Mouse (Mus musculus) cerebellum, adult 8-10 months (tissue): Measurements from ENCODE around the gene Pld6.
A peak's percentile ranks its signal among the peaks of the same experiment; 100 is the strongest.

Experiments
- DNase-seq: peaks from one replicate; pipeline ENCODE4 v3.0.0; 2022

The Pld6 gene

GRCm38 (mm10) chr11:59783591-59783990 is 3.9 kb downstream of the Pld6 start:
- no peak for DNase-seq

- no peak for DNase-seq
Measured at GRCm38 (mm10) chr11:59782091-59782590, 5.3 kb downstream of the Pld6 start.

- DNase-seq: no peak
Measured at GRCm38 (mm10) chr11:59780241-59780640, 7.2 kb downstream of the Pld6 start.

- DNase-seq: no peak
Measured at GRCm38 (mm10) chr11:59779406-59779805, 8.0 kb downstream of the Pld6 start.

GRCm38 (mm10) chr11:59778874-59779223 is 8.6 kb downstream of the Pld6 start:
- no peak for DNase-seq

- peak; percentile 75 for DNase-seq
Measured at GRCm38 (mm10) chr11:59778181-59778873, 9.1 kb downstream of the Pld6 start.

- no peak for DNase-seq
Measured at GRCm38 (mm10) chr11:59777259-59777658, 10.2 kb downstream of the Pld6 start.

GRCm38 (mm10) chr11:59775435-59776148 is 11.9 kb downstream of the Pld6 start:
- DNase-seq: no peak

GRCm38 (mm10) chr11:59774522-59774921 is 12.9 kb downstream of the Pld6 start:
- DNase-seq: no peak

GRCm38 (mm10) chr11:59772902-59773301 is 14.5 kb downstream of the Pld6 start:
- no peak for DNase-seq

- peak; percentile 61 for DNase-seq
Measured at GRCm38 (mm10) chr11:59772291-59772690, 15.2 kb downstream of the Pld6 start.

- no peak for DNase-seq
Measured at GRCm38 (mm10) chr11:59770753-59771152, 16.7 kb downstream of the Pld6 start.

GRCm38 (mm10) chr11:59769738-59770137 is 17.7 kb downstream of the Pld6 start:
- no peak for DNase-seq

- no peak for DNase-seq
Measured at GRCm38 (mm10) chr11:59769307-59769706, 18.1 kb downstream of the Pld6 start.

GRCm38 (mm10) chr11:59760796-59761195 is 26.6 kb downstream of the Pld6 start:
- peak; percentile 54 for DNase-seq

GRCm38 (mm10) chr11:59759626-59760025 is 27.8 kb downstream of the Pld6 start:
- DNase-seq: no peak

- DNase-seq: peak; percentile 92
Measured at GRCm38 (mm10) chr11:59759178-59759577, 28.3 kb downstream of the Pld6 start.

- DNase-seq: peak; percentile 52
Measured at GRCm38 (mm10) chr11:59758191-59758985, 29.1 kb downstream of the Pld6 start.

GRCm38 (mm10) chr11:59756351-59756750 is 31.1 kb downstream of the Pld6 start:
- DNase-seq: no peak

GRCm38 (mm10) chr11:59754504-59754903 is 32.9 kb downstream of the Pld6 start:
- no peak for DNase-seq

GRCm38 (mm10) chr11:59749050-59749449 is 38.4 kb downstream of the Pld6 start:
- no peak for DNase-seq

- DNase-seq: no peak
Measured at GRCm38 (mm10) chr11:59746614-59747013, 40.8 kb downstream of the Pld6 start.

- no peak for DNase-seq
Measured at GRCm38 (mm10) chr11:59745851-59746250, 41.6 kb downstream of the Pld6 start.

- DNase-seq: no peak
Measured at GRCm38 (mm10) chr11:59744374-59744773, 43.1 kb downstream of the Pld6 start.
